Mouse (Mus musculus) ZHBTc4 (cell line): ENCODE measurements around the gene Ube2l6.
A peak's percentile ranks its signal among the peaks of the same experiment; 100 is the strongest.

Experiments
- DNase-seq: peaks from one replicate; pipeline ENCODE4 v3.0.0-alpha.2; 2011; ENCODE audit warnings: low read depth, low spot score

Gene Ube2l6

GRCm38 (mm10) chr2:84837817-84838592, 39.4 kb downstream of the Ube2l6 start:
- peak; percentile 90 for DNase-seq

GRCm38 (mm10) chr2:84838593-84838949, 39.9 kb downstream of the Ube2l6 start, which contains the start of gene Slc43a1:
TSS of gene Slc43a1 (plus strand) at chr2:84838850.
- DNase-seq: no peak

GRCm38 (mm10) chr2:84838993-84839980, 40.7 kb downstream of the Ube2l6 start:
- DNase-seq: peak; percentile 54

- peak; percentile 71 for DNase-seq
Measured at GRCm38 (mm10) chr2:84840016-84840747, 41.6 kb downstream of the Ube2l6 start.

- DNase-seq: peak; percentile 7
Measured at GRCm38 (mm10) chr2:84840748-84841563, 42.3 kb downstream of the Ube2l6 start.

- DNase-seq: no peak
Measured at GRCm38 (mm10) chr2:84841905-84842304, 43.3 kb downstream of the Ube2l6 start.

GRCm38 (mm10) chr2:84843654-84844053, 45.0 kb downstream of the Ube2l6 start:
- DNase-seq: no peak

- DNase-seq: no peak
Measured at GRCm38 (mm10) chr2:84845226-84845625, 46.6 kb downstream of the Ube2l6 start.

- DNase-seq: no peak
Measured at GRCm38 (mm10) chr2:84850407-84851129, 51.9 kb downstream of the Ube2l6 start.

- peak; percentile 84 for DNase-seq
Measured at GRCm38 (mm10) chr2:84851130-84852040, 52.8 kb downstream of the Ube2l6 start.

GRCm38 (mm10) chr2:84855732-84856131, 57.1 kb downstream of the Ube2l6 start:
- DNase-seq: peak; percentile 65

- DNase-seq: no peak
Measured at GRCm38 (mm10) chr2:84858551-84858950, 59.9 kb downstream of the Ube2l6 start.
